Mouse (Mus musculus) kidney, postnatal 14 days (tissue): ENCODE measurements around the gene Angpt4.

Experiments
- DNase-seq: peaks from one replicate; pipeline ENCODE4 v3.0.0; 2022; ENCODE audit warnings: mixed read lengths

The Angpt4 gene

DNA sequence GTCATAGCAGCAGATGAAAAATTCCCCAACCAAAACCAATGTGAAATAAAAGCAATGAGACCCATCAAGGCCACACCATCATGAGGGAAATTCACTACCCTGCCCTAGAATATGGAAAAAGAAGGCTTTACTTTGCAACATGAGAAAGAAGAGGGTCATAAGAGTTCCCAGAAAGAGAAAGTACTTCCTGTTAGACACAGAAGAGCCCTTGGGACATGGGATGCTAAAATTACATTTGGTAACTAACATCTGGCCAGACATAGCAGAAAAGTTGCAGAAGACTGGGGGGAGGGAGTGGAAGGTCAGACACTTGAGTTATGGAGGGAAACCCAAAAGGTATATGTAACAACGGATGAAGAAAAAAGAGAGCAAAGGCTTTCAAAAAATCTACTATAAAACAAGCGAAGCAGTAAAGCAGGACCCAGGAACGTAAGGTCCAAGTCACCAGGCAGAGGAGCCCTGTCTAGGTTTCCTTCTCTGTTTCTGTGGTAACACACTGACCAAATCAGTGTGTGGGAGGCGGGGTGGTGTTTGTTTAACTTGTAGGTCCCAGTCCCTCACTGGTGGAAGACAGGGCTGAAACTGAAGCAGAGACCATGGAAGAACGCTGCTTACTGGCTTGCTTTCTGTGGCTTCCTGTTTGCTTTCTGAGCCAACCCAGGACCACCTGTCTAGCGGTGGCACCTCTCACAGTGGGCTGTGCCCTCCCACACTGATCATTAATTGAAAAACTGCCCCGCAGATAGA lies 74.6 kb downstream of the Angpt4 start:
- no peak for DNase-seq

DNA sequence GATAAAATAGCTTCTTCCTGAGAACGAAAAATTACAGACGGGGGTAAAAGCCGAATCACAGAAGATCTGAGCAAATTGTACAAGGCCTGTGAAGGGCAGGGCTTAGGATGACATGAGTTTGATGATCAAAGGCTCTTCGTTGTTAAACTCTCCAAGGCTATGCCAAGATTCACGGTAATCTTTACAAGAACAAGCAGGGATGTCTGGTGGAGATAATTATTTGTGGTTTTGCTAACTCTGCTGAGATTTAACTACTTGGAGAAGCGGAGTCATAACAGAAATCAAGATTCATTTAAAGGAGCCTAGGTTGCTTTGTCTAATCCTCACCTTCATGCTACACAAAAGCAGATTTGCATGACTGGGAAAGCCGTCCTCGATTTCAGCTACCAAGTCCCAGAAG lies 75.9 kb downstream of the Angpt4 start:
- DNase-seq: no peak

DNA sequence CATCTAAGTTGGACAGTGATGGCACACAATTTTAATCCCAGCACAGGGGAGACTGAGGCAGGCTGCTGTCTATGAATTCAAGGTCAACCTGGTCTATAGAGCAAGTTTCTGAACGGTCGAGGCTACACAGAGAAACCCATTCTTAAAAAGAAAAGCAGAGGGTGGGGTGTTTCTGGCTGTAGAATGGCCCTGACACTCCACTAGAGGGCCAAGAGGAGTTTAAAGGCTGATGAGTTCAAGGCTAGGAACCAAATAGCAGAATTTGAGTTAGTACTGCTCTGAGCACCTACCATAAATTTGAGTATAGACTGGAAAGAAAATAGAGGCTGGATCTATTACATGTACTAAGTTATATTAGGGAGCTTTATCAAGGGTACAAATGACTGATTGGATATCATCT lies 78.0 kb downstream of the Angpt4 start:
- no peak for DNase-seq

DNA sequence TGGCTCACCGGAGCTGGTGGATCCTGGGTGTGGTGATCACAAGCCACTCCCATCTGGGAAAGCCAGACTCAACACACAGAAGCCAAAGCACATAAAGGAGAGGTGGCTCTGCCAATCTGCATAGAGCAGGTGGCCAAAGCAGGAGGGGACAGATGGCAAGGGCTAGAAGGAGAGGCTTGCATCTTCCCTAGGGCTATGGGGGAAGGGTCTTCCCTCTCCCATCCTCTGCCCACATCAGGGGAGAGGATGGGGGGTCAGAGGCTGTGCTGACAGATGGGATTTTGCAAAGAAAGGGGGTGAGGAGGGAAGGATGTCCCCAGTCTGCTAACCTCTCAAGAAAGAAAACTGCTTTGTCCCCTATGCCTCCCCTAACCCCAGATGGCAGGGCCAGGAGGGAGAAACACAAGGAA lies 80.0 kb downstream of the Angpt4 start:
- no peak for DNase-seq

DNA sequence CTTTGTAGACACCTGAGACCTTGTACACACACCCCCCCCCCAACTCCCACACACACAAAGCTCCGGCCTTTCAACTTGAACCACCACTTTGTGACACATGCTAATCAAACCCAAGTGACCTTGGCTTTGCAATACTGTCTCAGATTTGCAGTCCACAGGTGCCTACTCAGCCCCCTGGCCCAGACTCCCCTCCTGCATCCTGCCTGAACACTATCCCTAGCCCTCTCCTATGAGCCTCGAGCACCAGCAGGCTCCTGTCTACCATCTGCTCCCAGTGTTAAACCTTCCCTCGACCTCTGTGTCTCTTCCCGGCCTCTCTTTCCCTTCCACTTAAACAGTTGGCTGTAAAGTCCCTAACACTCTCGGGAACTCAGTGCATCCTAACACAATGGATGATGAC lies 80.4 kb downstream of the Angpt4 start:
- no peak for DNase-seq

DNA sequence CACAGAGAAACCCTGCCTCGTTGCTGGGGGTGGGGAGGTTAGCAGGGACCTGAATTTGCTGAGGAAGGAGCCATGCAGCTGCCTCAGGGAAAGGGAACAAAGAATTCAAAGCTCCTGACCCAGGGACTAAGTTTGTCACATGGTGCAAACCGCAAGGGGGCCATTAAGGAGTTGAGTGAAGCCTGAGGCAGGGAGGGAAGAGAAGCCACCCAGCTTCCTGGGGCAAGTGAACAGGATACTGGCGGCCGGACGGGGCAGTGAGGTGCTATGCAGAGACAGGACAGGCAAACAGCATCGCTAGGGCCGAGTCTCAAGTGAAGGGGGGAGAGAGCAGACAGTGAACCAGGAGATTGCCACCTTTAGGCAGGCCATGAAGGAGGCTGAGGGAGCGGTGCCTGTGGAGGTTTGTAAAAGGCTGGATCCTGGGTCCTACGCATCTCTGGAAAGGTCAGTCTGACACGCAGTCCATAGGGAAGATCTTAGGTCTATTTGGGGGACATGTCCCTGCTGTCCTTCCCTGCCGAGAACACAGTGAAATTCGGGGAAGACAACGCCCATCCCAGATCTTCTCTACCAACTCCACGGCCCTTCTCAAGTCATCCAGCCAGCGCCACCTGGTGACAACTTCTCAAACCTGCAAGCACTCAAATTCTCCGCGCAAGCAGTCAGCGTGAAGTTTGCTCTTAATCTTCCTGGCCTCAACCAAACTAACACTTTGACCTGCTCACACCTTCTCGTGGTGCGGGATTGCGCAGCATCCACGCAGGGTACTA lies 83.5 kb downstream of the Angpt4 start:
- peak; percentile 79 for DNase-seq
